Mouse (Mus musculus) stomach, postnatal 0 days (tissue): ENCODE results near the gene Rtp4. TPM values are rescaled to one million over a fixed set of nuclear protein-coding genes. Genes with fewer than 3 reads are reported as not detected.

Experiments
- ATAC-seq: fragments of 200-750 bp; cut with Nextera tagmentation; 2 replicates; pipeline ENCODE4 v1.8.0; 2017; ENCODE audit not compliant: low FRiP score, low TSS enrichment
- DNase-seq: peaks from one replicate; pipeline ENCODE4 v3.0.0-alpha.2; 2016; ENCODE audit warnings: low spot score
- H3K27ac ChIP-seq: fragments of 300-500 bp; sonication (generic); replicated peaks from 2 replicates; pipeline ENCODE4 v1.5.1; 2014; ENCODE audit warnings: mild to moderate bottlenecking, control low read depth
- H3K27me3 ChIP-seq: fragments of 300-500 bp; sonication (generic); 2 replicates; pipeline ENCODE4 v1.6.1; 2014; ENCODE audit warnings: low read length; ENCODE audit not compliant: control insufficient read depth, insufficient read depth
- H3K36me3 ChIP-seq: fragments of 300-500 bp; sonication (generic); 2 replicates; pipeline ENCODE4 v1.6.1; 2014; ENCODE audit warnings: low read length, mixed read lengths; ENCODE audit not compliant: control insufficient read depth, insufficient read depth
- H3K4me1 ChIP-seq: fragments of 300-500 bp; sonication (generic); replicated peaks from 2 replicates; pipeline ENCODE4 v1.6.1; 2014; ENCODE audit warnings: antibody characterized with exemption; ENCODE audit not compliant: control insufficient read depth, insufficient read depth
- H3K4me2 ChIP-seq: fragments of 300-500 bp; sonication (generic); replicated peaks from 2 replicates; pipeline ENCODE4 v1.6.1; 2014; ENCODE audit warnings: low read depth, mild to moderate bottlenecking, control low read depth, moderate library complexity
- H3K4me3 ChIP-seq: fragments of 300-500 bp; sonication (generic); 2 replicates; pipeline ENCODE4 v1.5.1; 2014; ENCODE audit warnings: low read depth, low read length, control low read depth
- H3K9ac ChIP-seq: fragments of 300-500 bp; sonication (generic); 2 replicates; pipeline ENCODE4 v1.6.1; 2014; ENCODE audit warnings: mild to moderate bottlenecking, low read length, control low read depth, mixed read lengths
- H3K9me3 ChIP-seq: fragments of 300-500 bp; sonication (generic); 2 replicates; pipeline ENCODE4 v1.6.1; 2016; ENCODE audit warnings: low read length; ENCODE audit not compliant: control insufficient read depth
- CTCF ChIP-seq: IDR thresholded peaks from 2 replicates; pipeline ENCODE4 v1.5.1; 2016; ENCODE audit warnings: antibody characterized with exemption, low read depth, mild to moderate bottlenecking, moderate library complexity
- EP300 ChIP-seq: optimal IDR thresholded peaks from 2 replicates; pipeline ENCODE3; 2016; ENCODE audit warnings: antibody characterized with exemption
- WGBS: fragments of 180-500 bp; shearing (Covaris S2); extraction: QIAGEN DNeasy Blood & Tissue Kit; methylation state at CpG from one replicate; pipeline ENCODE4 v1.1.7; 2014; 5-methylcytosine and 5-hydroxymethylcytosine counted together
- polyA plus RNA-seq: library from polyadenylated mRNA; unstranded; fragments of >200 nt; fragmentation: Nextera tagmentation; extraction: Ambion mirVana; gene quantifications from 2 replicates; pipeline ENCODE4 v1.2.1, GENCODE M21; 2015

Gene Rtp4
- polyA plus RNA-seq, 1 experiment from 2014 or later: 19.7 TPM

DNA sequence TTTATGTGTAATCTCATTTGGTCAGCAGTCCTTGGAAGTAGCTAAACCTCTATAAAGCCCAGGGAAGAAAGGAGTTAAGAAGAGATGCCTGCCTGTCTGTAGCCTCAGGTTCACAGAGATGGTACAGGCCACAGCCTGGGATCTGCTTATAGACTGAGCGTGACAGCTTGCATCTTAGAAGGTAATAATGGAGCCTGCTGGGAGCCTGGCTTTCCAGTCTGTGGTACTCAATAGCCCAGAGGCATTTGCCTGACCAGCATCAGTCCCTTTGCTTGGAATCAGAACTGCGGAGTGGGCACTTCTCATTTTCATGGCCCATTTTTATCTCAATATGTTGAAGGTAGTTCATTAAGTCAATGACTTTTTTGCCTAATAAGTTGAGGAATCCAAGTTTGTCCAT is 54.5 kb downstream of the Rtp4 start:
- no peaks in the 10 kb centered on the region for H3K4me1 ChIP-seq
- H3K27ac ChIP-seq: no peak overlapping the region
- TF ChIP-seq CTCF (no peak), EP300 (no peak)
- no peaks in the 10 kb centered on the region for H3K36me3 ChIP-seq
- no peaks in the 10 kb centered on the region for H3K9me3 ChIP-seq
- H3K9ac ChIP-seq: no peak overlapping the region
- DNase-seq (no peak), ATAC-seq (no peak)
- H3K4me3 ChIP-seq: no peak overlapping the region
- H3K27me3 ChIP-seq: no peaks in the 10 kb centered on the region
- WGBS: 87% methylated on average over 2 of the region's 2 CpGs
- no peak overlapping the region for H3K4me2 ChIP-seq

DNA sequence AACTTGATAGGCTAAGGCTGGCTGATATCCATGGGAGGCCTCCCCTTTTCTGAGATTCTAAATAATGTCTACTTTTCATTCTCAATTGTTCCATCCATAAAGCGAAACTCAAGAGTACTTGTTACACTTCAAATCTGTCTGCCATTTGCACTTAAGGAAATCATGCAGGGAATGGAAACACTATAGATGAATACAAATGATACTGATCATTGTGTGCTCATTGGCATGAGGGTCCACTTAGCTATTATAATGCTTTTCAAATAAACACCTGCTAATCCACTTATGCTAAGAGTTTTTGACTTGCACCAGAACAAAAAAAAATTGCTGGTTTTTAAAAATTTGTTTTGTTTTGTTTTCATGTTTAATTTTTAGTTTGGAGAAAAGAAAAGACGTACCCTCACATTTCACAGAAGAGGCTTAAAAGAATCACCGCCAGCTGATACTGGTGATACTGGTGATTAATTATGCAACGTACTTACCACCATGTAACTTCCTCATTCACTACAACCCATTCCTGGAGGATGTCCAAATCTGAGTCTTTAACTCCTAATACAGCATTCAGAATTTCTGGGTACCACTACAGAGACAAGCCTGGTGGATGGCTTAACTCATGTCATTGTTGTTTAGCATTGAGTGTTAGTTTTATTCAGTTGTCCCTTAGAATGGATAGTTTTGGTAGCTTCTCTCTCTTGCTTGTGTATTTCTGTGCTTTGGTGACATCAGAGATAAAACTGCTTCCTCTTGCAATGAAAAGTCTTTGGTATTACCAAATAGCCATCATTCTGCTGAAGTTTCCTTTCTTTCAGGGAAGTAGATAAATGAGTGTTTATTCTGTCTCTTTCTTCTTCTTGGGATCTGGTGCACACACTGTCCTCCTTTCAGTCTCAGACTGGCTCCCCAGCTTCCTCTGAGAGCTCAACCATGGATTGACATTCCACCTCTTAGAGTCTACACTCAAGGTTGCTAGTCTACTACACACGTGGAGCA is 71.3 kb downstream of the Rtp4 start:
- no peak for ATAC-seq
- no peaks in the 10 kb centered on the region for H3K36me3 ChIP-seq
- no peaks in the 10 kb centered on the region for H3K4me1 ChIP-seq
- DNase-seq: no peak
- no peak overlapping the region for H3K27ac ChIP-seq
- no peak overlapping the region for H3K9ac ChIP-seq
- H3K4me3 ChIP-seq: no peak overlapping the region
- TF ChIP-seq EP300 (no peak), CTCF (no peak)
- no peaks in the 10 kb centered on the region for H3K27me3 ChIP-seq
- H3K9me3 ChIP-seq: no peaks in the 10 kb centered on the region
- 74% methylated on average over 5 of the region's 5 CpGs for WGBS
- H3K4me2 ChIP-seq: no peak overlapping the region

DNA sequence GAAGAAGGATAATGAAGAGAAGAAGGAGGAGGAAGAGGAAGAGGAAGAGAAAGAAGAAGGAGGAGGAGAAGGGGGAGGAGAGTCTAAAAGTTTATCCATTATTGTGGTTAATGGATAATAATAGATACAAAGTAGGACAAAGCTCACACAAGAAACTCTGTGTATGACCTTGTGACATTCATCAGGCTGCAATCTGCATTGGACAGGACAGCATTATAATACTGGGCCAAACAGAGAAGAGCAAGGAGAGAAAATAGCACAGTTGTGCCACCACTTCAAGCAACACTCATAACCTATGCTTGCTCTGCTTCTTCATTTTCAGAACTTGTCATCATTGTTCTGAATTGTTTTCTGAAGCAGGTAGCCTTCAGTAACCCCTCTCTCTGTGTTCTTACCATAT is 72.4 kb downstream of the Rtp4 start:
- H3K4me3 ChIP-seq: no peak overlapping the region
- no peak overlapping the region for H3K4me2 ChIP-seq
- H3K9me3 ChIP-seq: no peaks in the 10 kb centered on the region
- DNase-seq (no peak), ATAC-seq (no peak)
- no peak overlapping the region for H3K9ac ChIP-seq
- no peaks in the 10 kb centered on the region for H3K4me1 ChIP-seq
- no peaks in the 10 kb centered on the region for H3K27me3 ChIP-seq
- TF ChIP-seq CTCF (no peak), EP300 (no peak)
- H3K27ac ChIP-seq: no peak overlapping the region
- H3K36me3 ChIP-seq: no peaks in the 10 kb centered on the region

DNA sequence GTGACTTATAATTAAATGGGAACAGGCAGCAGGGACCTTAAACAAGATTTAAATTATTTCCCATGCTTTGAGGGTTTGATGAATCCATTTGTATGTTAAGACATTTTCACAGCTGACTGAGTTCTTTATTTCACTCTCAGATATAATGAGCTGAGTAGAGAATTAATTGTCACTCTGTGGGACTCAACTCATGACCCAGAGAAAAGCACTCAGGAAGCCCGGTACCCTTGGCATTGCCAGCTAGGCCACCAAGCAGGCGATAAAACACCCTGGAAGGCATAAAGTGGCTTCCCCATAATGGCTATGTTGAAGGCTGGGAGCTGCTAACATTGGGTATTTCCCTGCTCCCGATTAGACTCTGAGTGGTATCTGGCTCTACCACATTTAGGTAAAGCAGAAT is 76.6 kb downstream of the Rtp4 start:
- no peak for ATAC-seq
- no peaks in the 10 kb centered on the region for H3K4me1 ChIP-seq
- no peak overlapping the region for H3K9ac ChIP-seq
- no peaks in the 10 kb centered on the region for H3K27me3 ChIP-seq
- H3K27ac ChIP-seq: no peak overlapping the region
- H3K4me2 ChIP-seq: no peak overlapping the region
- no peaks in the 10 kb centered on the region for H3K36me3 ChIP-seq
- H3K4me3 ChIP-seq: no peak overlapping the region
- TF ChIP-seq EP300: no peak
- TF ChIP-seq CTCF: no peak
- no peak for DNase-seq
- 91% methylated on average over 3 of the region's 3 CpGs for WGBS
- no peaks in the 10 kb centered on the region for H3K9me3 ChIP-seq

DNA sequence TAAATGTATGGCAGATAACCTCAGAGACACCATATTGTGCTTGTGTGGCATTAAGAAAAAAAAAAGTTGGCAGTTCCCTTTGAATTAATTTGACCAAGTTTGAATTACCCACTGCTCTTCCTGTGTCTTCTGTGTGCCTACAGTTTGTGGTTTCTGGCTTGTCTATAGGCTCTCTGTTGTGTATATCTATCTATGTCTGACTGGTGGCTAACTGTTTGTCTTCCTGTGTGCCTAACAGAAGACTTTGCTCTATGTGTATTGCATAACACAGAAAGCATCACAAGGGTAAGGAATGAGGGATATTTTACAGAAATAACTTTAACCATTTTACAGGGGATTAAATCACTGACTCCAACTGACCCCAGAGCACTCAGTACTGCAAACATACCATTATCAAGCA is 77.9 kb downstream of the Rtp4 start:
- TF ChIP-seq EP300 (no peak), CTCF (no peak)
- DNase-seq (no peak), ATAC-seq (no peak)
- Histone ChIP-seq H3K27me3 (no peaks in the 10 kb centered on the region), H3K9me3 (no peaks in the 10 kb centered on the region), H3K9ac (no peak overlapping the region), H3K27ac (no peak overlapping the region), H3K4me2 (no peak overlapping the region), H3K4me3 (no peak overlapping the region), H3K4me1 (no peaks in the 10 kb centered on the region), H3K36me3 (no peaks in the 10 kb centered on the region)

DNA sequence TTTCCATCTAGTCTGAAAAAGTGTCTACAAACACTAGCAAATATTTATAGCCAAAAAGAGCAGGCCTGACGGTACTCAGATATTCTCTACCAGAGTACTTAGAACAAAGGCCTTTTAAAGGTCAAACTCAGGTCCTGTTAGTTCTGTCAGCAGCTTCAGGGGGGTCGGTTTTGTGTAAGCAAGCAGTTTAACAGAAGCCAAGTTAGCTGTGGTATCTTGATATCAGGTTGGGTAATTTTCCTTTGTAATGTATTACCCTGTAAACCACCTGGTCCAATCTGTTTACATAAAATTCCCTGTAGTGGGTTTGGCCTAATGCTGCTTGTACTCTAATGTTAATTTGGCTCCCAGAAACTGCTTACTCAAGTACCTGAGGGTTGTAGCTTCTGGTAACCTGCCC is 86.1 kb downstream of the Rtp4 start:
- Histone ChIP-seq H3K9me3 (no peaks in the 10 kb centered on the region), H3K4me2 (no peak overlapping the region), H3K27ac (no peak overlapping the region), H3K4me1 (no peaks in the 10 kb centered on the region), H3K36me3 (no peaks in the 10 kb centered on the region), H3K4me3 (no peak overlapping the region), H3K27me3 (no peaks in the 10 kb centered on the region), H3K9ac (no peak overlapping the region)
- ATAC-seq: no peak
- no peak for DNase-seq
- TF ChIP-seq CTCF (no peak), EP300 (no peak)
- 59% methylated on average over 2 of the region's 2 CpGs for WGBS
